Mouse (Mus musculus): Measurements from ENCODE around the gene Vmn2r103. TPM values are rescaled to one million over a fixed set of nuclear protein-coding genes. Genes with fewer than 3 reads are reported as not detected.

Gene Vmn2r103
- not detected in 2 replicates for polyA plus RNA-seq (2012; rRNA removed)

GRCm38 (mm10) chr17:19773063-19773462 lies at the start of gene Vmn2r103:
Gene Vmn2r103 (plus strand): TSS chr17:19773363.

Other genes with a start within 250 kb of the Vmn2r103 start
- not detected in 2 replicates for gene Vmn2r101, start 196.1 kb upstream of the Vmn2r103 start, polyA plus RNA-seq (2012; rRNA removed)
- not detected in 2 replicates for gene Vmn2r102, start 113.0 kb upstream of the Vmn2r103 start, polyA plus RNA-seq (2012; rRNA removed)